Mouse (Mus musculus) liver, embryonic 12.5 days (tissue): ENCODE measurements around the gene Olfr996. TPM values are rescaled to one million over a fixed set of nuclear protein-coding genes. Genes with fewer than 3 reads are reported as not detected.
"Not testable (repeated sequence)": the region's sequence is repeated elsewhere in the genome, so short reads cannot be mapped to it uniquely, and the experiment has no call there.

Source experiments
- ATAC-seq: fragments of 200-750 bp; cut with Nextera tagmentation; 2 replicates; pipeline ENCODE4 v1.8.0; 2017; ENCODE audit warnings: moderate number of reproducible peaks, mild to moderate bottlenecking, moderate library complexity
- H3K27ac ChIP-seq: fragments of 300-500 bp; sonication (generic); 2 replicates; pipeline ENCODE4 v1.5.1; 2016; ENCODE audit warnings: mild to moderate bottlenecking
- H3K27me3 ChIP-seq: fragments of 300-500 bp; sonication (generic); replicated peaks from 2 replicates; pipeline ENCODE4 v1.6.1; 2016; ENCODE audit warnings: mild to moderate bottlenecking, moderate library complexity
- H3K36me3 ChIP-seq: fragments of 300-500 bp; sonication (generic); 2 replicates; pipeline ENCODE4 v1.6.1; 2016; ENCODE audit warnings: mild to moderate bottlenecking, moderate library complexity
- H3K4me1 ChIP-seq: fragments of 300-500 bp; sonication (generic); 2 replicates; pipeline ENCODE4 v1.6.1; 2016
- H3K4me2 ChIP-seq: fragments of 300-500 bp; sonication (generic); 2 replicates; pipeline ENCODE4 v1.6.1; 2016; ENCODE audit warnings: mild to moderate bottlenecking, moderate library complexity
- H3K4me3 ChIP-seq: fragments of 300-500 bp; sonication (generic); 2 replicates; pipeline ENCODE4 v1.5.1; 2016; ENCODE audit warnings: mild to moderate bottlenecking, moderate library complexity
- H3K9ac ChIP-seq: fragments of 300-500 bp; sonication (generic); 2 replicates; pipeline ENCODE4 v1.6.1; 2016; ENCODE audit warnings: mild to moderate bottlenecking, moderate library complexity
- H3K9me3 ChIP-seq: fragments of 300-500 bp; sonication (generic); replicated peaks from 2 replicates; pipeline ENCODE4 v1.6.1; 2016; ENCODE audit warnings: mild to moderate bottlenecking, moderate library complexity
- WGBS: fragments of 180-500 bp; shearing (Covaris S2); methylation state at CpG from one replicate; pipeline ENCODE4 v1.1.7; 2016; ENCODE audit not compliant: insufficient replicate concordance; 5-methylcytosine and 5-hydroxymethylcytosine counted together
- polyA plus RNA-seq: library from polyadenylated mRNA; unstranded; fragments of >200 nt; fragmentation: Nextera tagmentation; extraction: Ambion mirVana; gene quantifications from 2 replicates; pipeline ENCODE4 v1.2.1, GENCODE M21; 2016

Gene Olfr996
- not detected in 2 replicates for polyA plus RNA-seq

GRCm38 (mm10) chr2:85578915-85579314, at the start of gene Olfr996:
Gene Olfr996, plus strand, starts transcription at chr2:85579215.
- H3K27me3 ChIP-seq: no peaks in the 10 kb centered on the region
- H3K4me1 ChIP-seq: no peaks in the 10 kb centered on the region
- H3K4me2 ChIP-seq: no peak within 1 kb of the TSS
- no peak within 1 kb of the TSS for H3K9ac ChIP-seq
- H3K4me3 ChIP-seq: no peak within 1 kb of the TSS
- ATAC-seq: no peak
- no peaks in the 10 kb centered on the region for H3K36me3 ChIP-seq
- no peaks in the 10 kb centered on the region for H3K9me3 ChIP-seq
- no peak within 1 kb of the TSS for H3K27ac ChIP-seq

GRCm38 (mm10) chr2:85532082-85532778, 46.8 kb upstream of the Olfr996 start:
- 50% methylated on average over 2 of the region's 2 CpGs for WGBS
- H3K27me3 ChIP-seq: no peaks in the 10 kb centered on the region
- no peaks in the 10 kb centered on the region for H3K4me1 ChIP-seq
- no peaks in the 10 kb centered on the region for H3K36me3 ChIP-seq
- no peak overlapping the region for H3K9ac ChIP-seq
- H3K4me3 ChIP-seq: no peak overlapping the region
- ATAC-seq: no peak
- H3K27ac ChIP-seq: no peak overlapping the region
- H3K9me3 ChIP-seq: no peaks in the 10 kb centered on the region
- no peak overlapping the region for H3K4me2 ChIP-seq

- Histone ChIP-seq H3K36me3 (no peaks in the 10 kb centered on the region), H3K27me3 (no peaks in the 10 kb centered on the region), H3K4me1 (no peaks in the 10 kb centered on the region), H3K4me3 (no peak overlapping the region), H3K9me3 (no peaks in the 10 kb centered on the region), H3K9ac (no peak overlapping the region), H3K27ac (no peak overlapping the region), H3K4me2 (no peak overlapping the region)
- WGBS: 52% methylated on average over 1 of the region's 1 CpGs
- no peak for ATAC-seq
These were observed 45.1 kb upstream of the Olfr996 start for GRCm38 (mm10) chr2:85533934-85534333.

GRCm38 (mm10) chr2:85554806-85555205, 24.2 kb upstream of the Olfr996 start:
- Histone ChIP-seq H3K27me3 (no peaks in the 10 kb centered on the region), H3K4me1 (no peaks in the 10 kb centered on the region), H3K4me2 (no peak overlapping the region), H3K36me3 (no peaks in the 10 kb centered on the region), H3K27ac (no peak overlapping the region), H3K9ac (no peak overlapping the region), H3K9me3 (no peaks in the 10 kb centered on the region), H3K4me3 (no peak overlapping the region)
- no peak for ATAC-seq
- WGBS: 44% methylated on average over 1 of the region's 1 CpGs

- H3K9me3 ChIP-seq: no peaks in the 10 kb centered on the region
- WGBS: 39% methylated on average over 4 of the region's 4 CpGs
- H3K27ac ChIP-seq: no peak overlapping the region
- no peaks in the 10 kb centered on the region for H3K36me3 ChIP-seq
- no peak overlapping the region for H3K4me3 ChIP-seq
- ATAC-seq: no peak
- no peak overlapping the region for H3K9ac ChIP-seq
- no peaks in the 10 kb centered on the region for H3K27me3 ChIP-seq
- H3K4me1 ChIP-seq: no peaks in the 10 kb centered on the region
- no peak overlapping the region for H3K4me2 ChIP-seq
These were observed 18.8 kb upstream of the Olfr996 start for GRCm38 (mm10) chr2:85560226-85560625.

- no peaks in the 10 kb centered on the region for H3K36me3 ChIP-seq
- H3K27me3 ChIP-seq: no peaks in the 10 kb centered on the region
- H3K27ac ChIP-seq: no peak overlapping the region
- no peak overlapping the region for H3K4me3 ChIP-seq
- no peaks in the 10 kb centered on the region for H3K4me1 ChIP-seq
- no peaks in the 10 kb centered on the region for H3K9me3 ChIP-seq
- no peak overlapping the region for H3K4me2 ChIP-seq
- ATAC-seq: no peak
- 23% methylated on average over 4 of the region's 4 CpGs for WGBS
- no peak overlapping the region for H3K9ac ChIP-seq
These were observed 17.8 kb upstream of the Olfr996 start for GRCm38 (mm10) chr2:85561187-85561586.

GRCm38 (mm10) chr2:85588648-85589047, 9.6 kb downstream of the Olfr996 start, which contains the start of gene Olfr998:
Gene Olfr998, plus strand, starts transcription at chr2:85588948.
- H3K9ac ChIP-seq, H3K4me2 ChIP-seq, ATAC-seq, H3K4me1 ChIP-seq, H3K9me3 ChIP-seq, H3K27ac ChIP-seq, H3K4me3 ChIP-seq, H3K27me3 ChIP-seq, H3K36me3 ChIP-seq: not testable (repeated sequence)
- 68% methylated on average over 2 of the region's 2 CpGs for WGBS

GRCm38 (mm10) chr2:85611803-85612202, 32.8 kb downstream of the Olfr996 start, which contains the start of gene Olfr1000:
Gene Olfr1000, minus strand, starts transcription at chr2:85611903.
- H3K4me3 ChIP-seq: no peak within 1 kb of the TSS
- H3K36me3 ChIP-seq: no peaks in the 10 kb centered on the region
- 41% methylated on average over 1 of the region's 1 CpGs for WGBS
- ATAC-seq: no peak
- no peaks in the 10 kb centered on the region for H3K9me3 ChIP-seq
- no peaks in the 10 kb centered on the region for H3K27me3 ChIP-seq
- H3K4me1 ChIP-seq: no peaks in the 10 kb centered on the region
- H3K9ac ChIP-seq: no peak within 1 kb of the TSS
- no peak within 1 kb of the TSS for H3K27ac ChIP-seq
- no peak within 1 kb of the TSS for H3K4me2 ChIP-seq

Other genes starting within 250 kb of the Olfr996 start
- not detected in 2 replicates for gene Olfr987, start 239.9 kb upstream of the Olfr996 start, polyA plus RNA-seq
- gene Olfr988, start 216.0 kb upstream of the Olfr996 start, polyA plus RNA-seq: not detected in 2 replicates
- gene Olfr992, start 169.7 kb upstream of the Olfr996 start, polyA plus RNA-seq: not detected in 2 replicates
- not detected in 2 replicates for gene Olfr993, start 164.3 kb upstream of the Olfr996 start, polyA plus RNA-seq
- gene Olfr994, start 142.8 kb upstream of the Olfr996 start, polyA plus RNA-seq: not detected in 2 replicates
- gene Olfr995, start 135.6 kb upstream of the Olfr996 start, polyA plus RNA-seq: not detected in 2 replicates
- gene 4833423E24Rik, start 60.2 kb upstream of the Olfr996 start, polyA plus RNA-seq: not detected in 2 replicates
- gene Olfr998, start 9.7 kb downstream of the Olfr996 start, polyA plus RNA-seq: not detected in 2 replicates
- gene Olfr1000, start 32.7 kb downstream of the Olfr996 start, polyA plus RNA-seq: not detected in 2 replicates
- gene Olfr1002, start 71.5 kb downstream of the Olfr996 start, polyA plus RNA-seq: not detected in 2 replicates
- not detected in 2 replicates for gene Olfr154, start 85.2 kb downstream of the Olfr996 start, polyA plus RNA-seq
- not detected in 2 replicates for gene Olfr1006, start 99.6 kb downstream of the Olfr996 start, polyA plus RNA-seq
- not detected in 2 replicates for gene Olfr1008, start 110.2 kb downstream of the Olfr996 start, polyA plus RNA-seq
- gene Olfr1009, start 136.2 kb downstream of the Olfr996 start, polyA plus RNA-seq: not detected in 2 replicates
- gene Olfr1012, start 183.6 kb downstream of the Olfr996 start, polyA plus RNA-seq: not detected in 2 replicates
- not detected in 2 replicates for gene Olfr1013, start 187.9 kb downstream of the Olfr996 start, polyA plus RNA-seq
- not detected in 2 replicates for gene Olfr1014, start 193.5 kb downstream of the Olfr996 start, polyA plus RNA-seq
- not detected in 2 replicates for gene Olfr1015, start 202.8 kb downstream of the Olfr996 start, polyA plus RNA-seq
- not detected in 2 replicates for gene Olfr1016, start 223.3 kb downstream of the Olfr996 start, polyA plus RNA-seq
- not detected in 2 replicates for gene Olfr1018, start 239.3 kb downstream of the Olfr996 start, polyA plus RNA-seq